Mouse (Mus musculus): ENCODE data around the gene Gm35134. TPM values are rescaled to one million over a fixed set of nuclear protein-coding genes. Genes with fewer than 3 reads are reported as not detected.
"Not testable (repeated sequence)": the region's sequence is repeated elsewhere in the genome, so short reads cannot be mapped to it uniquely, and the experiment has no call there.

Gene Gm35134
- total RNA-seq (2021), result not detected

GRCm38 (mm10) chrY:19112707-19113106 is at the start of gene Gm35134:
Gm35134 (plus strand) TSS chrY:19113007.
- DNase-seq, result not testable (repeated sequence)

All from heart, postnatal 4 days (tissue).